Mouse (Mus musculus): ENCODE results near the gene Ninl.

DNA sequence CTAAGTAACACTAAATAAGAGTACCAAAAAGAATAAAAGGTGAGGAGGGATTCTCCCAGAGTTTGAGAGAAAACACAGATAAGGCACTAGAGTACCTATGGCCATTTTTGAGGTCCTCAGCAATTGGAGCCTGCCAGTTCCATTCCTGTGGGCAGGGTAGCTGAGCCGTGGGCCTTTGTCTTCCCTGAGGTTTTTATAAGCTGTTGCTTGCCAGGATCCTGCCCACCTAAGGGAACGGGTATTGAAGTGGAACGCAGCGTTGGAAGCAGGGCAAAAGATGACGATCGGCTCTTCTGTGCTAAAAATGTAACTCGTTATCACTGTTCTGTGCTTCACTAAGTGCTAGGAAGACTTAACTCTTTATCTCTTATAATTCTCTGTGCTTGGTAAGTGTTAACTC lies 115.7 kb downstream of the Ninl start:
- no peak for TF ChIP-seq CTCF (IDR thresholded peaks at IDR 0.05; ENCODE audit: low read depth, low read length)
- TF ChIP-seq GATA1 (IDR thresholded peaks at IDR 0.05; ENCODE audit: borderline replicate concordance, low read length), result no peak
- TF ChIP-seq POLR2AphosphoS5 (IDR thresholded peaks at IDR 0.05; ENCODE audit: insufficient replicate concordance, low read depth, low read length), result no peak
- no peak for TF ChIP-seq TAL1 (conservative IDR thresholded peaks at IDR 0.05; ENCODE audit: low read depth, low read length)
- TF ChIP-seq GATA2 (IDR thresholded peaks at IDR 0.05; ENCODE audit: borderline replicate concordance, low read depth, low read length), result no peak
